23 mouse cellular contexts compared by ENCODE assay signal in genomic region chr5:118908224-118908623, GRCm38 (mm10).
DNase-seq lines count a peak whose midpoint lies in the region; ATAC-seq and TF ChIP-seq lines count a peak whose summit lies in the region.
"Had no signal": no experiment of that assay in that cellular context is flagged by ENCODE, and none has a peak within 500 bp of the region (broad histone marks: within the 10 kb centered on the region; RNA-seq: fewer than 3 reads in every experiment).

No protein-coding gene starts in this region.

- H3K4me3 ChIP-seq in forebrain, embryonic 11.5 days (ENCODE audit: low read depth, low read length) = no peak overlapping the region
- no peak overlapping the region for H3K4me3 ChIP-seq in forebrain, embryonic 16.5 days (replicated peaks; ENCODE audit: low read length)
- no peak overlapping the region for H3K4me3 ChIP-seq in hindbrain, postnatal 0 days (ENCODE audit: low read length)
- H3K4me3 ChIP-seq in hindbrain, embryonic 12.5 days = no peak overlapping the region
- no peak overlapping the region for H3K4me3 ChIP-seq in embryonic facial prominence, embryonic 15.5 days (replicated peaks)
- H3K4me3 ChIP-seq: hindbrain, embryonic 13.5 days; layer of hippocampus, adult 2 months; limb, embryonic 13.5 days; liver, embryonic 12.5 days; neural tube, embryonic 15.5 days had no signal

- no peaks in the 10 kb centered on the region; the same call in 1 of the 2 replicates for H3K9me3 ChIP-seq in forebrain, embryonic 11.5 days (ENCODE audit: control insufficient read depth, low read length)
- 0 out of 2 replicates have a peak, but pooled peaks cover 8% of the 10 kb centered on the region for H3K9me3 ChIP-seq in forebrain, embryonic 16.5 days (ENCODE audit: control insufficient read depth, low read length)
- H3K9me3 ChIP-seq in hindbrain, postnatal 0 days (ENCODE audit: low read length) = 0 out of 2 replicates have a peak, but pooled peaks cover 3% of the 10 kb centered on the region
- H3K9me3 ChIP-seq in hindbrain, embryonic 12.5 days (replicated peaks) = 0 out of 2 replicates have a peak, but pooled peaks cover 2% of the 10 kb centered on the region
- no peaks in the 10 kb centered on the region for H3K9me3 ChIP-seq in embryonic facial prominence, embryonic 15.5 days (replicated peaks)

- ATAC-seq in forebrain, embryonic 11.5 days (replicated peaks; ENCODE audit: low FRiP score) = no peak
- no peak for ATAC-seq in forebrain, embryonic 16.5 days
- ATAC-seq in hindbrain, postnatal 0 days = no peak
- no peak for ATAC-seq in hindbrain, embryonic 12.5 days (ENCODE audit: low FRiP score)
- ATAC-seq in embryonic facial prominence, embryonic 15.5 days (ENCODE audit: insufficient number of reproducible peaks, low FRiP score, low TSS enrichment, low read depth) = no peak
- ATAC-seq: CD4-positive, CD25-positive, alpha-beta regulatory T cell, adult 4 months; liver, embryonic 12.5 days had no signal

- 73% methylated on average over 7 of the region's 7 CpGs for WGBS in forebrain, embryonic 11.5 days
- 36% methylated on average over 7 of the region's 7 CpGs for WGBS in forebrain, embryonic 16.5 days
- WGBS in hindbrain, postnatal 0 days = 53% methylated on average over 7 of the region's 7 CpGs
- whole genome bisulfite sequencing in hindbrain, embryonic 12.5 days = 71% methylated on average over 7 of the region's 7 CpGs
- 15% methylated on average over 7 of the region's 7 CpGs for WGBS in embryonic facial prominence, embryonic 15.5 days

- no peaks in the 10 kb centered on the region for H3K27me3 ChIP-seq in forebrain, embryonic 11.5 days (ENCODE audit: control insufficient read depth, insufficient read depth, low read length)
- no peaks in the 10 kb centered on the region for H3K27me3 ChIP-seq in forebrain, embryonic 16.5 days (replicated peaks; ENCODE audit: control insufficient read depth, insufficient read depth, low read length)
- no peaks in the 10 kb centered on the region for H3K27me3 ChIP-seq in hindbrain, postnatal 0 days (ENCODE audit: insufficient read depth, low read length)
- no peaks in the 10 kb centered on the region for H3K27me3 ChIP-seq in hindbrain, embryonic 12.5 days
- H3K27me3 ChIP-seq in embryonic facial prominence, embryonic 15.5 days = no peaks in the 10 kb centered on the region
- H3K27me3 ChIP-seq: limb, embryonic 13.5 days; liver, embryonic 12.5 days; neural tube, embryonic 15.5 days had no signal

- H3K9ac ChIP-seq in forebrain, embryonic 11.5 days (ENCODE audit: low read length) = no peak overlapping the region
- no peak overlapping the region for H3K9ac ChIP-seq in forebrain, embryonic 16.5 days (replicated peaks; ENCODE audit: low read depth, low read length)
- H3K9ac ChIP-seq in hindbrain, postnatal 0 days (replicated peaks; ENCODE audit: low read length) = no peak overlapping the region
- no peak overlapping the region for H3K9ac ChIP-seq in hindbrain, embryonic 12.5 days
- H3K9ac ChIP-seq in embryonic facial prominence, embryonic 15.5 days = no peak overlapping the region
- H3K9ac ChIP-seq: hindbrain, embryonic 13.5 days; limb, embryonic 13.5 days; liver, embryonic 12.5 days; neural tube, embryonic 15.5 days had no signal

- no peak overlapping the region for H3K27ac ChIP-seq in forebrain, embryonic 11.5 days (ENCODE audit: low read depth, low read length)
- no peak overlapping the region for H3K27ac ChIP-seq in forebrain, embryonic 16.5 days (ENCODE audit: low read length)
- no peak overlapping the region for H3K27ac ChIP-seq in hindbrain, postnatal 0 days
- no peak overlapping the region for H3K27ac ChIP-seq in hindbrain, embryonic 12.5 days
- H3K27ac ChIP-seq in embryonic facial prominence, embryonic 15.5 days (replicated peaks) = no peak overlapping the region; the same call in 1 of the 2 replicates
- H3K27ac ChIP-seq: hindbrain, embryonic 13.5 days; layer of hippocampus, adult 2 months; limb, embryonic 13.5 days; liver, embryonic 12.5 days; neural tube, embryonic 15.5 days had no signal

- no peaks in the 10 kb centered on the region for H3K36me3 ChIP-seq in forebrain, embryonic 11.5 days (ENCODE audit: control insufficient read depth, insufficient read depth, low read length)
- no peaks in the 10 kb centered on the region for H3K36me3 ChIP-seq in forebrain, embryonic 16.5 days (ENCODE audit: control insufficient read depth, insufficient read depth)
- H3K36me3 ChIP-seq in hindbrain, postnatal 0 days (ENCODE audit: insufficient read depth, low read length) = no peaks in the 10 kb centered on the region
- H3K36me3 ChIP-seq in hindbrain, embryonic 12.5 days = no peaks in the 10 kb centered on the region
- H3K36me3 ChIP-seq in embryonic facial prominence, embryonic 15.5 days = no peaks in the 10 kb centered on the region
- H3K36me3 ChIP-seq: hindbrain, embryonic 13.5 days; limb, embryonic 13.5 days; liver, embryonic 12.5 days; neural tube, embryonic 15.5 days had no signal

- no peak for TF ChIP-seq CTCF in hindbrain, postnatal 0 days (IDR thresholded peaks at IDR 0.05; ENCODE audit: low read depth)

- no peak overlapping the region for H3K4me2 ChIP-seq in forebrain, embryonic 11.5 days (ENCODE audit: low read depth, low read length, severe bottlenecking)
- H3K4me2 ChIP-seq in forebrain, embryonic 16.5 days (ENCODE audit: low read length) = no peak overlapping the region
- H3K4me2 ChIP-seq in hindbrain, postnatal 0 days (ENCODE audit: low read depth, low read length) = no peak overlapping the region
- no peak overlapping the region for H3K4me2 ChIP-seq in hindbrain, embryonic 12.5 days (replicated peaks)
- H3K4me2 ChIP-seq in embryonic facial prominence, embryonic 15.5 days (replicated peaks) = peak overlapping the region; percentile 8; the same call in 1 of the 2 replicates
- H3K4me2 ChIP-seq: hindbrain, embryonic 13.5 days; limb, embryonic 13.5 days; liver, embryonic 12.5 days; midbrain, embryonic 11.5 days; neural tube, embryonic 15.5 days had no signal

- DNase-seq in forebrain, embryonic 11.5 days (ENCODE audit: low spot score) = peak; percentile 45
- peak; percentile 14 for DNase-seq in hindbrain, postnatal 0 days (ENCODE audit: low spot score)
- DNase-seq in urinary bladder, postnatal 14 days (ENCODE audit: low spot score) = peak; percentile 27
- DNase-seq in urinary bladder, adult 2 months (ENCODE audit: low spot score) = no peak
- DNase-seq in adrenal gland, adult 18-20 months (ENCODE audit: low spot score in 2 of 2) = no peak
- DNase-seq: adrenal gland, adult 2 months; cerebellum, adult 18-20 months; gastrocnemius, postnatal 25 days; kidney, adult 8-10 months; kidney, postnatal 14 days; lung, adult 18-20 months; lung, postnatal 10 days; thymus, postnatal 14 days had no signal

- no peaks in the 10 kb centered on the region for H3K4me1 ChIP-seq in forebrain, embryonic 11.5 days (replicated peaks; ENCODE audit: control insufficient read depth, insufficient read depth, low read length)
- H3K4me1 ChIP-seq in forebrain, embryonic 16.5 days (replicated peaks; ENCODE audit: control insufficient read depth, insufficient read depth, low read length) = peaks cover 5% of the 10 kb centered on the region
- H3K4me1 ChIP-seq in hindbrain, postnatal 0 days (ENCODE audit: insufficient read depth, low read length) = no peaks in the 10 kb centered on the region
- no peaks in the 10 kb centered on the region for H3K4me1 ChIP-seq in hindbrain, embryonic 12.5 days
- 0 out of 2 replicates have a peak, but pooled peaks cover 6% of the 10 kb centered on the region for H3K4me1 ChIP-seq in embryonic facial prominence, embryonic 15.5 days
- H3K4me1 ChIP-seq: hindbrain, embryonic 13.5 days; liver, embryonic 12.5 days; neural tube, embryonic 15.5 days had no signal

Comparison
In these comparisons a context has a peak if more than half of its experiments do, and no peak if none do; other contexts are left out.
1. DNase-seq: peak in forebrain, embryonic 11.5 days (single experiment), hindbrain, postnatal 0 days (single experiment) and urinary bladder, postnatal 14 days (single experiment); none in urinary bladder, adult 2 months (single experiment) and adrenal gland, adult 18-20 months (0 of 2).